Mouse (Mus musculus) embryonic facial prominence, embryonic 11.5 days (tissue): ENCODE results near the gene Far2. TPM values are rescaled to one million over a fixed set of nuclear protein-coding genes. Genes with fewer than 3 reads are reported as not detected.
A peak's percentile ranks its signal among the peaks of the same experiment; 100 is the strongest.
"Not testable (repeated sequence)": the region's sequence is repeated elsewhere in the genome, so short reads cannot be mapped to it uniquely, and the experiment has no call there.

Experiments used
- ATAC-seq: fragments of 200-750 bp; cut with Nextera tagmentation; replicated peaks from 2 replicates; pipeline ENCODE4 v1.8.0; 2017; ENCODE audit warnings: low read depth; ENCODE audit not compliant: insufficient number of reproducible peaks, low FRiP score, low TSS enrichment
- DNase-seq: peaks from one replicate; pipeline ENCODE4 v3.0.0-alpha.2; 2015; ENCODE audit warnings: low spot score
- H3K27ac ChIP-seq: fragments of 300-500 bp; sonication (generic); replicated peaks from 2 replicates; pipeline ENCODE4 v1.5.1; 2014; ENCODE audit warnings: mild to moderate bottlenecking, low read depth, low read length, control low read depth
- H3K27me3 ChIP-seq: fragments of 300-500 bp; sonication (generic); 2 replicates; pipeline ENCODE4 v1.6.1; 2014; ENCODE audit warnings: mild to moderate bottlenecking, low read length, moderate library complexity, mixed read lengths; ENCODE audit not compliant: control insufficient read depth, insufficient read depth
- H3K36me3 ChIP-seq: fragments of 300-500 bp; sonication (generic); replicated peaks from 2 replicates; pipeline ENCODE4 v1.6.1; 2014; ENCODE audit warnings: low read depth, mild to moderate bottlenecking, low read length, moderate library complexity, mixed read lengths; ENCODE audit not compliant: control insufficient read depth, insufficient read depth
- H3K4me1 ChIP-seq: fragments of 300-500 bp; sonication (generic); 2 replicates; pipeline ENCODE4 v1.6.1; 2014; ENCODE audit warnings: low read length, mixed read lengths; ENCODE audit not compliant: control insufficient read depth, insufficient read depth
- H3K4me2 ChIP-seq: fragments of 300-500 bp; sonication (generic); 2 replicates; pipeline ENCODE4 v1.6.1; 2014; ENCODE audit warnings: low read depth, mild to moderate bottlenecking, control low read depth, low read length, moderate library complexity
- H3K4me3 ChIP-seq: fragments of 300-500 bp; sonication (generic); 2 replicates; pipeline ENCODE4 v1.5.1; 2014; ENCODE audit warnings: low read depth, low read length, control low read depth
- H3K9ac ChIP-seq: fragments of 300-500 bp; sonication (generic); replicated peaks from 2 replicates; pipeline ENCODE4 v1.6.1; 2014; ENCODE audit warnings: mild to moderate bottlenecking, control low read depth, low read length
- H3K9me3 ChIP-seq: fragments of 300-500 bp; sonication (generic); replicated peaks from 2 replicates; pipeline ENCODE4 v1.6.1; 2016; ENCODE audit warnings: mild to moderate bottlenecking, low read length, inconsistent platforms, mixed read lengths; ENCODE audit not compliant: control insufficient read depth
- WGBS: fragments of 180-500 bp; shearing (Covaris S2); extraction: QIAGEN DNeasy Blood & Tissue Kit; methylation state at CpG from one replicate; pipeline ENCODE4 v1.1.7; 2014; 5-methylcytosine and 5-hydroxymethylcytosine counted together
- polyA plus RNA-seq: library from polyadenylated mRNA; unstranded; fragments of >200 nt; fragmentation: Nextera tagmentation; extraction: Ambion mirVana; gene quantifications from 2 replicates; pipeline ENCODE4 v1.2.1, GENCODE M21; 2014

The Far2 gene
- polyA plus RNA-seq, 1 experiment from 2014 or later: 2.4 TPM

- not testable (repeated sequence) for H3K27me3 ChIP-seq, H3K9me3 ChIP-seq, H3K4me1 ChIP-seq, ATAC-seq, H3K9ac ChIP-seq, H3K36me3 ChIP-seq, DNase-seq, H3K27ac ChIP-seq, H3K4me2 ChIP-seq, H3K4me3 ChIP-seq
- whole genome bisulfite sequencing: 84% methylated on average over 10 of the region's 10 CpGs
Observed at GRCm38 (mm10) chr6:148126851-148127250, 79.8 kb downstream of the Far2 start.

- no peaks in the 10 kb centered on the region for H3K9me3 ChIP-seq
- H3K4me3 ChIP-seq: no peak overlapping the region
- ATAC-seq (no peak), DNase-seq (no peak)
- H3K27me3 ChIP-seq: no peaks in the 10 kb centered on the region
- no peak overlapping the region for H3K4me2 ChIP-seq
- no peaks in the 10 kb centered on the region for H3K36me3 ChIP-seq
- no peak overlapping the region for H3K27ac ChIP-seq
- H3K9ac ChIP-seq: no peak overlapping the region
- 67% methylated on average over 10 of the region's 10 CpGs for whole genome bisulfite sequencing
- H3K4me1 ChIP-seq: no peaks in the 10 kb centered on the region
Observed at GRCm38 (mm10) chr6:148132314-148132713, 85.3 kb downstream of the Far2 start.

GRCm38 (mm10) chr6:148133536-148133935 is 86.5 kb downstream of the Far2 start:
- DNase-seq (no peak), ATAC-seq (no peak)
- H3K4me2 ChIP-seq: no peak overlapping the region
- no peaks in the 10 kb centered on the region for H3K9me3 ChIP-seq
- no peaks in the 10 kb centered on the region for H3K4me1 ChIP-seq
- no peak overlapping the region for H3K9ac ChIP-seq
- no peak overlapping the region for H3K27ac ChIP-seq
- H3K36me3 ChIP-seq: no peaks in the 10 kb centered on the region
- H3K4me3 ChIP-seq: no peak overlapping the region
- no peaks in the 10 kb centered on the region for H3K27me3 ChIP-seq

GRCm38 (mm10) chr6:148135769-148136382 is 88.8 kb downstream of the Far2 start:
- H3K4me3 ChIP-seq: no peak overlapping the region
- ATAC-seq (0 out of 2 replicates have a peak, but pooled peaks have one; percentile 56), DNase-seq (peak; percentile 86)
- no peaks in the 10 kb centered on the region for H3K4me1 ChIP-seq
- H3K27ac ChIP-seq: no peak overlapping the region
- WGBS: 27% methylated on average over 9 of the region's 9 CpGs
- no peaks in the 10 kb centered on the region for H3K27me3 ChIP-seq
- H3K9me3 ChIP-seq: no peaks in the 10 kb centered on the region
- H3K4me2 ChIP-seq: no peak overlapping the region
- no peak overlapping the region for H3K9ac ChIP-seq
- no peaks in the 10 kb centered on the region for H3K36me3 ChIP-seq

GRCm38 (mm10) chr6:148139288-148139995 is 92.4 kb downstream of the Far2 start:
- H3K9ac ChIP-seq: no peak overlapping the region
- H3K27me3 ChIP-seq: no peaks in the 10 kb centered on the region
- no peak overlapping the region for H3K4me2 ChIP-seq
- H3K4me1 ChIP-seq: no peaks in the 10 kb centered on the region
- H3K4me3 ChIP-seq: no peak overlapping the region
- no peaks in the 10 kb centered on the region for H3K36me3 ChIP-seq
- no peak for DNase-seq
- H3K9me3 ChIP-seq: no peaks in the 10 kb centered on the region
- no peak overlapping the region for H3K27ac ChIP-seq
- 88% methylated on average over 6 of the region's 6 CpGs for WGBS
- no peak for ATAC-seq

GRCm38 (mm10) chr6:148141874-148142273 is 94.8 kb downstream of the Far2 start:
- H3K4me1 ChIP-seq: no peaks in the 10 kb centered on the region
- no peak overlapping the region for H3K4me2 ChIP-seq
- H3K9ac ChIP-seq: no peak overlapping the region
- DNase-seq (no peak), ATAC-seq (no peak)
- no peak overlapping the region for H3K27ac ChIP-seq
- no peaks in the 10 kb centered on the region for H3K27me3 ChIP-seq
- no peak overlapping the region for H3K4me3 ChIP-seq
- H3K36me3 ChIP-seq: no peaks in the 10 kb centered on the region
- H3K9me3 ChIP-seq: no peaks in the 10 kb centered on the region
- 80% methylated on average over 5 of the region's 5 CpGs for WGBS

- DNase-seq (no peak), ATAC-seq (no peak)
- 90% methylated on average over 1 of the region's 1 CpGs for WGBS
- H3K27ac ChIP-seq: no peak overlapping the region
- no peak overlapping the region for H3K4me3 ChIP-seq
- H3K4me2 ChIP-seq: no peak overlapping the region
- H3K27me3 ChIP-seq: no peaks in the 10 kb centered on the region
- no peaks in the 10 kb centered on the region for H3K36me3 ChIP-seq
- no peak overlapping the region for H3K9ac ChIP-seq
- H3K4me1 ChIP-seq: no peaks in the 10 kb centered on the region
- H3K9me3 ChIP-seq: no peaks in the 10 kb centered on the region
Observed at GRCm38 (mm10) chr6:148142421-148142820, 95.4 kb downstream of the Far2 start.

GRCm38 (mm10) chr6:148152305-148152704 is 105.2 kb downstream of the Far2 start:
- not testable (repeated sequence) for H3K9me3 ChIP-seq, H3K4me3 ChIP-seq, DNase-seq, H3K27ac ChIP-seq, H3K9ac ChIP-seq, ATAC-seq, H3K27me3 ChIP-seq, H3K36me3 ChIP-seq, H3K4me2 ChIP-seq, H3K4me1 ChIP-seq
- 57% methylated on average over 4 of the region's 4 CpGs for WGBS
